Mouse (Mus musculus) cerebellum, adult 9-10 months (tissue): ENCODE data around the gene Gm21454.
"Not testable (repeated sequence)": the region's sequence is repeated elsewhere in the genome, so short reads cannot be mapped to it uniquely, and the experiment has no call there.

Experiments used
- DNase-seq: peaks from one replicate; pipeline ENCODE4 v3.0.0; 2022

Gene Gm21454

DNA sequence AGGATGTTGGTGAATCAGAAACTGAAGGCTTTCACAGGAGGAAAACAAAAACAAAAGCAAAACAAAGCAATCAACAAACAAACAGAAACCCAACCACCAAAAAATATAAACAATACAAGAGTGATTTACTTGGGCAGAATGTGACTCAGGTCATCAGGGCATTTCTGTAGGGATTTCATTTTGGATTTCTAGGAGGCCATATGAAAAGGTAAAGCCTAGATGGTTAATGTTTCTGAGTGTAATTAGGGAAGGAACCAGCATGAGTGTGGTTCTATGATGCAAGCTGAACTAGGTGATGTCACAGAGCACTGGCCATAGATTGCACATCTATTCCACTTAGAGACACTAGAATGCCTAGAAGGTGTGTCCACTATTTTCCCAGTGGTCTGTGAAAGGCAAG is at the start of gene Gm21454, which contains the start of gene Gm21440:
TSS of gene Gm21454 (plus strand) at position 352 of the 400 bp plus-strand sequence.
TSS of gene Gm21440 (plus strand) at position 301 of the 400 bp plus-strand sequence.
- not testable (repeated sequence) for DNase-seq

DNA sequence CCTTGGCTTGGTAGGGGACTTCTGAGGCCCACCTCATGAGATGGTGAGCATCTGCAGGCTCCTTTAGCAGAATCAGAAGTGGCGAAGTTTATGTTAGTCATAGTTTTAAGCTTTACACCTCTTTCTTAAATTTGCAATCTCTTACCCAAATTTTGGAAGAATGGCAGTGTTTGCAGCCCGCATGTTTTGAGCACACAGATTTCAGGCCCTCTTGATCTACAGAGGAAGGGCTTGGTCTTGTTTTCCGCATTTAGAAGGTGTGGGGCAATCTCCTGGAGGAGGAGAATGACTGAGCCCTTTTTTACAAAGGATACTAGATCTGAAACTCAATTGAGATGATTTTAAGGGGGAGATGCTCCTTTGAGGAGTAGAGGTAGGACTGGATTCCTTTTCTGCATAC is 28.4 kb upstream of the Gm21454 start, which contains the start of gene Gm21828:
TSS of gene Gm21828 (minus strand) at position 101 of the 400 bp plus-strand sequence.
- DNase-seq: not testable (repeated sequence)

DNA sequence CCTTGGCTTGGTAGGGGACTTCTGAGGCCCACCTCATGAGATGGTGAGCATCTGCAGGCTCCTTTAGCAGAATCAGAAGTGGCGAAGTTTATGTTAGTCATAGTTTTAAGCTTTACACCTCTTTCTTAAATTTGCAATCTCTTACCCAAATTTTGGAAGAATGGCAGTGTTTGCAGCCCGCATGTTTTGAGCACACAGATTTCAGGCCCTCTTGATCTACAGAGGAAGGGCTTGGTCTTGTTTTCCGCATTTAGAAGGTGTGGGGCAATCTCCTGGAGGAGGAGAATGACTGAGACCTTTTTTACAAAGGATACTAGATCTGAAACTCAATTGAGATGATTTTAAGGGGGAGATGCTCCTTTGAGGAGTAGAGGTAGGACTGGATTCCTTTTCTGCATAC is 96.7 kb downstream of the Gm21454 start, which contains the start of gene Gm21725:
TSS of gene Gm21725 (minus strand) at position 101 of the 400 bp plus-strand sequence.
- DNase-seq: not testable (repeated sequence)
